Mouse (Mus musculus): ENCODE data around the gene Dcxr. TPM values are rescaled to one million over a fixed set of nuclear protein-coding genes. Genes with fewer than 3 reads are reported as not detected.

Gene Dcxr
- polyA plus RNA-seq, 1 experiment from 2014 or later: 13.7 TPM

Other genes starting within 250 kb of the Dcxr start
- 143 and 155 TPM in 2 replicates for gene Mrpl12, start 242.7 kb downstream of the Dcxr start, polyA plus RNA-seq (2014; fragmentation: Nextera tagmentation; extraction: Ambion mirVana)
- 29.7 and 31.6 TPM in 2 replicates for gene Slc25a10, start 235.4 kb downstream of the Dcxr start, polyA plus RNA-seq (2014; fragmentation: Nextera tagmentation; extraction: Ambion mirVana)
- 0.14 TPM in 1 of 2 replicates, not detected in the other for gene Gcgr, start 196.6 kb downstream of the Dcxr start, polyA plus RNA-seq (2014; fragmentation: Nextera tagmentation; extraction: Ambion mirVana)
- gene Mcrip1, start 177.6 kb downstream of the Dcxr start, polyA plus RNA-seq (2014; fragmentation: Nextera tagmentation; extraction: Ambion mirVana): 291 and 313 TPM in 2 replicates
- not detected in 2 replicates for gene Ppp1r27, start 176.1 kb downstream of the Dcxr start, polyA plus RNA-seq (2014; fragmentation: Nextera tagmentation; extraction: Ambion mirVana)
- 325 and 332 TPM in 2 replicates for gene P4hb, start 154.0 kb downstream of the Dcxr start, polyA plus RNA-seq (2014; fragmentation: Nextera tagmentation; extraction: Ambion mirVana)
- gene Arhgdia, start 145.7 kb downstream of the Dcxr start, polyA plus RNA-seq (2014; fragmentation: Nextera tagmentation; extraction: Ambion mirVana): 449 and 481 TPM in 2 replicates
- gene Alyref, start 128.9 kb downstream of the Dcxr start, polyA plus RNA-seq (2014; fragmentation: Nextera tagmentation; extraction: Ambion mirVana): 318 and 352 TPM in 2 replicates
- gene Anapc11, start 128.9 kb downstream of the Dcxr start, polyA plus RNA-seq (2014; fragmentation: Nextera tagmentation; extraction: Ambion mirVana): 237 and 281 TPM in 2 replicates
- gene Npb, start 118.8 kb downstream of the Dcxr start, polyA plus RNA-seq (2014; fragmentation: Nextera tagmentation; extraction: Ambion mirVana): 0.46 and 0.98 TPM in 2 replicates
- 113 and 134 TPM in 2 replicates for gene Pcyt2, start 109.3 kb downstream of the Dcxr start, polyA plus RNA-seq (2014; fragmentation: Nextera tagmentation; extraction: Ambion mirVana)
- gene Sirt7, start 102.0 kb downstream of the Dcxr start, polyA plus RNA-seq (2014; fragmentation: Nextera tagmentation; extraction: Ambion mirVana): 30.4 and 40.8 TPM in 2 replicates
- gene Mafg, start 93.7 kb downstream of the Dcxr start, polyA plus RNA-seq (2014; fragmentation: Nextera tagmentation; extraction: Ambion mirVana): 20.0 and 23.6 TPM in 2 replicates
- gene Pycr1, start 83.5 kb downstream of the Dcxr start, polyA plus RNA-seq (2014; fragmentation: Nextera tagmentation; extraction: Ambion mirVana): 33.6 and 33.9 TPM in 2 replicates
- 0.38 and 0.48 TPM in 2 replicates for gene Myadml2, start 79.1 kb downstream of the Dcxr start, polyA plus RNA-seq (2014; fragmentation: Nextera tagmentation; extraction: Ambion mirVana)
- 0.36 and 0.61 TPM in 2 replicates for gene Notum, start 66.1 kb downstream of the Dcxr start, polyA plus RNA-seq (2014; fragmentation: Nextera tagmentation; extraction: Ambion mirVana)
- gene Aspscr1, start 54.3 kb downstream of the Dcxr start, polyA plus RNA-seq (2014; fragmentation: Nextera tagmentation; extraction: Ambion mirVana): 129 TPM in 2 replicates
- gene Cenpx, start 13.5 kb downstream of the Dcxr start, polyA plus RNA-seq (2014; fragmentation: Nextera tagmentation; extraction: Ambion mirVana): 108 and 140 TPM in 2 replicates
- 39.0 and 59.5 TPM in 2 replicates for gene Lrrc45, start 13.4 kb downstream of the Dcxr start, polyA plus RNA-seq (2014; fragmentation: Nextera tagmentation; extraction: Ambion mirVana)
- 110 and 119 TPM in 2 replicates for gene Rac3, start 5.8 kb downstream of the Dcxr start, polyA plus RNA-seq (2014; fragmentation: Nextera tagmentation; extraction: Ambion mirVana)
- 0.98 and 1.1 TPM in 2 replicates for gene Cbr2, start 4.8 kb upstream of the Dcxr start, polyA plus RNA-seq (2014; fragmentation: Nextera tagmentation; extraction: Ambion mirVana)
- 3.8 and 3.9 TPM in 2 replicates for gene Hmga1b, start 35.5 kb upstream of the Dcxr start, polyA plus RNA-seq (2014; fragmentation: Nextera tagmentation; extraction: Ambion mirVana)
- gene Rfng, start 56.9 kb upstream of the Dcxr start, polyA plus RNA-seq (2014; fragmentation: Nextera tagmentation; extraction: Ambion mirVana): 39.4 and 64.8 TPM in 2 replicates
- gene Gps1, start 57.0 kb upstream of the Dcxr start, polyA plus RNA-seq (2014; fragmentation: Nextera tagmentation; extraction: Ambion mirVana): 348 and 350 TPM in 2 replicates
- 53.5 and 58.6 TPM in 2 replicates for gene Dus1l, start 69.1 kb upstream of the Dcxr start, polyA plus RNA-seq (2014; fragmentation: Nextera tagmentation; extraction: Ambion mirVana)
- 84.2 and 102 TPM in 2 replicates for gene Fasn, start 97.3 kb upstream of the Dcxr start, polyA plus RNA-seq (2014; fragmentation: Nextera tagmentation; extraction: Ambion mirVana)
- 5.0 and 6.5 TPM in 2 replicates for gene Ccdc57, start 205.6 kb upstream of the Dcxr start, polyA plus RNA-seq (2014; fragmentation: Nextera tagmentation; extraction: Ambion mirVana)
- gene Slc16a3, start 221.2 kb upstream of the Dcxr start, polyA plus RNA-seq (2014; fragmentation: Nextera tagmentation; extraction: Ambion mirVana): 3.8 and 5.6 TPM in 2 replicates

Measured in forebrain, embryonic 14.5 days (tissue).